Mouse (Mus musculus) C2C12 (cell line): ENCODE measurements at regions not wholly inside any gene's neighbourhood (a gene's known extent, or its start where the extent isn't known, plus 50 kb on each side); places are given as distances from the start of the nearest gene placed in this dataset.

Experiments used
- H3K27me3 ChIP-seq: one replicate; pipeline ENCODE4 v1.6.1; 2011; ENCODE audit not compliant: control insufficient read depth, insufficient read depth, insufficient read length
- H3K36me3 ChIP-seq: one replicate; pipeline ENCODE4 v1.6.1; 2011; ENCODE audit not compliant: control insufficient read depth, insufficient read depth
- H3K4me3 ChIP-seq: one replicate; pipeline ENCODE4 v1.5.1; 2011; ENCODE audit warnings: mild to moderate bottlenecking, control low read depth; ENCODE audit not compliant: poor library complexity, insufficient read depth, severe bottlenecking
- H3K79me2 ChIP-seq: one replicate; pipeline ENCODE4 v1.6.1; 2011; ENCODE audit not compliant: control insufficient read depth, insufficient read depth
- H3K79me3 ChIP-seq: one replicate; pipeline ENCODE4 v1.6.1; 2011; ENCODE audit warnings: low read depth, control low read depth
- H3ac ChIP-seq: one replicate; pipeline ENCODE3; 2011; ENCODE audit warnings: low read depth; ENCODE audit not compliant: control insufficient read depth, insufficient read length
- CEBPB ChIP-seq: IDR thresholded peaks from one replicate; pipeline ENCODE4 v1.6.1; 2011; ENCODE audit warnings: low read depth, mild to moderate bottlenecking, control low read depth, moderate library complexity
- CTCF ChIP-seq: IDR thresholded peaks from one replicate; pipeline ENCODE4 v1.5.1; 2011; ENCODE audit not compliant: control insufficient read depth, insufficient read depth, insufficient read length
- FOSL1 ChIP-seq: IDR thresholded peaks from one replicate; pipeline ENCODE4 v1.8.0; 2011; ENCODE audit warnings: mild to moderate bottlenecking, low read length; ENCODE audit not compliant: poor library complexity, insufficient read depth, severe bottlenecking
- MAX ChIP-seq: IDR thresholded peaks from one replicate; pipeline ENCODE4 v1.6.1; 2011; ENCODE audit warnings: mild to moderate bottlenecking, control low read depth
- MYOD1 ChIP-seq: IDR thresholded peaks from one replicate; pipeline ENCODE4 v1.6.1; 2011; ENCODE audit warnings: low read depth; ENCODE audit not compliant: control insufficient read depth, insufficient read length
- MYOG ChIP-seq: IDR thresholded peaks from one replicate; pipeline ENCODE4 v1.6.1; 2011; ENCODE audit not compliant: control insufficient read depth, insufficient read length; ENCODE audit errors: extremely low read depth
- USF1 ChIP-seq: IDR thresholded peaks from one replicate; pipeline ENCODE4 v1.6.1; 2011; ENCODE audit warnings: low read depth, mild to moderate bottlenecking, control low read depth, moderate library complexity

DNA sequence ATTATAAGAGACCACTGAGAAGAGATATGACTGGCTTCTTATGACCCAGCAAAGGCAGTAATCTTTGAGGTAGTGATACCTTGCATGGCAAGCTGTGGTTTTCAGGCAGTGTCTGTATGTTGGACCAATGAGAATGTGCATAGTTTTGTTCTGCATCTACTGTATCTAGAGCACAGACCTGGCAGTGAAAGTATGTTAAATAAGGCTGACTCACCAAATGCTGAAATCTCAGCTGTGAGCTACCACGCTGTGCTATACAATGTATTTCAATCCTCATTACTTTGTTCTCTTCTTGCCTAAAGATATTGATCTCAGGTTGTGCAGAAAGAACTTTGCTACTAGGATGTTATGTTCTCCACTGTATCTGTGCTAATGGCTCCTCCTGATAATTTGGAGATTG, 83.9 kb upstream of the Zfp827 start:
- H3K79me2 ChIP-seq: no peaks in the 10 kb centered on the region
- no peak overlapping the region for H3K4me3 ChIP-seq
- no peak for TF ChIP-seq FOSL1
- no peak for TF ChIP-seq MAX
- H3ac ChIP-seq: no peak overlapping the region
- no peaks in the 10 kb centered on the region for H3K36me3 ChIP-seq
- H3K79me3 ChIP-seq: no peaks in the 10 kb centered on the region
- H3K27me3 ChIP-seq: no peaks in the 10 kb centered on the region

- no peaks in the 10 kb centered on the region for H3K27me3 ChIP-seq
Measured at GRCm38 (mm10) chr8:78945607-78946006, 82.6 kb upstream of the Zfp827 start.

GRCm38 (mm10) chr8:78946085-78946484, 82.2 kb upstream of the Zfp827 start:
- Histone ChIP-seq H3K4me3 (no peak overlapping the region), H3ac (no peak overlapping the region)
- TF ChIP-seq FOSL1: no peak
- no peak for TF ChIP-seq CEBPB
- TF ChIP-seq MAX: no peak
- TF ChIP-seq MYOG: no peak
- TF ChIP-seq MYOD1: no peak
- no peak for TF ChIP-seq CTCF
- TF ChIP-seq USF1: no peak

More at GRCm38 (mm10) chr8:78945607-78946006, 82.6 kb upstream of the Zfp827 start:
- H3K79me3 ChIP-seq: no peaks in the 10 kb centered on the region
- no peaks in the 10 kb centered on the region for H3K79me2 ChIP-seq
- no peak overlapping the region for H3K4me3 ChIP-seq
- no peak overlapping the region for H3ac ChIP-seq
- H3K36me3 ChIP-seq: no peaks in the 10 kb centered on the region
- TF ChIP-seq FOSL1 (no peak), MAX (no peak), MYOG (no peak), CEBPB (no peak), MYOD1 (no peak), CTCF (no peak), USF1 (no peak)

GRCm38 (mm10) chr8:78975034-78975433, 53.2 kb upstream of the Zfp827 start:
- no peak overlapping the region for H3ac ChIP-seq
- H3K36me3 ChIP-seq: no peaks in the 10 kb centered on the region
- TF ChIP-seq CEBPB (no peak), FOSL1 (no peak), MYOD1 (no peak), MAX (no peak), MYOG (no peak), USF1 (no peak), CTCF (no peak)
- no peaks in the 10 kb centered on the region for H3K27me3 ChIP-seq
- no peak overlapping the region for H3K4me3 ChIP-seq
- H3K79me2 ChIP-seq: no peaks in the 10 kb centered on the region
- no peaks in the 10 kb centered on the region for H3K79me3 ChIP-seq

More at GRCm38 (mm10) chr8:78946085-78946484, 82.2 kb upstream of the Zfp827 start:
- Histone ChIP-seq H3K79me3 (no peaks in the 10 kb centered on the region), H3K36me3 (no peaks in the 10 kb centered on the region), H3K27me3 (no peaks in the 10 kb centered on the region), H3K79me2 (no peaks in the 10 kb centered on the region)
